Mouse (Mus musculus): ENCODE measurements around the gene Mapre3.

The Mapre3 gene

DNA sequence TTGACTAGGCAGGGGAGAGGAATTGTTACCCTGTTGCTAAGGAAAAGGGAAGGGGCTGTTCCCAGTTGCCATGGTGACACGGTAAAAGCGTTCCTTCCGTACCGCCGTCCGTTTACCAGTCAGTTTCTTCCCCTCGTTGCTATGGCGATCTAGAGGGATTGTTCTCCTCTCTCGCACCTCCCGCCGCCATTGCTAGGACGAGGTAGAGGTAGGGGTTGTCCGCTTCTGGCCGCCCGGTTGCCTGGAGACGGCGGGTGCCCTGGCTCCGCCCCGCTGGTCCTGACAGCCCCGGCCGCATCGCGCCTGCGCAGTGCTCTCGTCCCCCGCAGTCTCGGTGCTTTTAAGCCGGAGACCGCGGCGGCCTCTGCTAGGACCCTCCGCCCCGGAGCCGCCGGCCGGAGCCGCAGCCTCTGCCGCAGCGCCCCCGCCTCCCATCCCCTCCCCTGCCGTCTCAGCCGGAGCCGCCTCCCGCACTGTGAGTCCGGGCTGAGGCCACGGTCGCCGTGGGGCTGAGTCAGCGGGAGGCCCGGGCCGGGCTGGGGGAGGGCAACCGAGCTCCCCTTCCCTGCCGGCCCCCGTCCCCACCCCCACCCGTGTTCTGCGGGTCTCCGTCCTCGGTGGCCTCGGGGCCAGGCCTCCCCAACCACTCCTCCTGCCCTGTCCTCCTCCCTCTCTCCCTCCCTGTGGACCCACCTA, at the start of gene Mapre3:
TSS of gene Mapre3 (plus strand) at position 218 of the 696 bp plus-strand sequence.
- DNase-seq (ENCODE audit: low spot score): peak; percentile 90

DNA sequence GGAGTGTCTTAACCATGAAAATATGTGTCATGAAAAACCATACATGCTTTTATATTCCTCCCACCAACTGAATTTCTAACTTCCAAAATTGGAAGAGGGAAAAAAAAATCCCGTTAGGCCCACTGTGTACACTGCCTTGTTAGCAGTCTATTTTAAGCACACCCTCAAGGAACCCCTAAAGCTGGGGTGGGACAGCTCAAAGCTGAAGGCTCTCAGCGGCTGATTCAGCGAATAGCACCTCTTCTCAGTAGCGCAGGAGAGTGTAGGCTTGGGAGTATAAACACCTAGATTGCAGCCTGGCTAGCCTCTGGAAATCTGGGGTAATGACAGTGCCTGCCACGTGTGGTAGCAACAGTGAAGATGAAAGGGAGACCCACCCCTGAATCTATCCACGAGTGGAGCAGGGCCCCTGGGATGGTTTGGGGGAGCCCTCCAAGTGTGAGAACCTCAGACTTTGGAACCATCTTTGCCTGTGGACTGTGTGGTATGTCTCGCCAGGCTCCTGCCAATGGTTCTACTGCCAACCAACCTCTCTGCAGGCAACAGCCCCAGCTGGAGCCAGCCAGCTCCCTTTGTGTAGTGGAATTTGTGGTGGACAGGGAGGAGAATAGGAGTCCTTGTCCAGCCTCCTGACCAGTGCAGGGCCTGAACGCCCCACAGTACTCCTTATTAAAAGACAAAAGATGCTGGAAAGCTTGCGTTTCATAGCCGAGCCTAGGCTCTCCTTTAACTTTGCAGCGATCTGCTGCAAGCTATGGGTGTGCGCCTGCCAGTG, 48.7 kb upstream of the Mapre3 start:
- DNase-seq (ENCODE audit: low spot score): no peak

DNA sequence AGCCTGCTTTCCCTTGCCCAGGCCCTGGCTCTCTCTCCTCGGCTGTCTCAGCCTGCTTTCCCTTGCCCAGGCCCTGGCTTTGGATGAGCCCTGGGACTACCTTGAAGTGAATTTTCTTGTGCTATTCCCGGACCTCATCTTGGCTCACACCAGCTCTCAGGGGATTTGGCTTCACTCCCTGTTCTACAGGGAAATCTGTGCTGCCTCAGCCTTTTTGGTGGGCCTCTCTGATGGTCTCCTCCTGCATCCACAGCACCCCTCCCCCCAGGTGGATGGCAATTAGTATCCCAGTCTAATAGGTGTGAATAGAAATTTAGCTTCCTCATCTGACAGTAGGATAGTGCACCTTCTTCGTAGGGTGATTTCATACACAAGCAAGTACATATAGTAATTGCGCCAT, 46.4 kb upstream of the Mapre3 start:
- no peak for DNase-seq (ENCODE audit: low spot score)

DNA sequence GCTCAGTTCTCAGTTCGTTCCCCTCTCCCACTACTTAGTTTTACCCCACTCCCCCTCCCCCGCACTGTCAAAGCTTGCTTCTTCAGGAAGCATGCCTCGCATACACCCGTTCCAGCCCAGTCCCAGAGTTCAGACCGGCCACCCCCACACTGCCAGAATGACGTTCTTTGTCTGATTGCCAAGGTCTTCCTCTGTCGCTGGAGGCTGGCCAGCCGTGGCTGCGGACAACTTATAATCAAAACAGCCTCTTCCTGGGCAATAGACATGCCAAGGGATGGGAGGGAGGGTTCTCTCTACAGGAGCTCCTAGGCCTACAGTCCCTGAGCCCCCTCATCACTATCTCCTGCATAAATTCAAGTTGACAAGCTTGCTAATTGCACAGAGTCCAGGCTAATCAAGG, 45.8 kb upstream of the Mapre3 start:
- peak; percentile 10 for DNase-seq (ENCODE audit: low spot score)

DNA sequence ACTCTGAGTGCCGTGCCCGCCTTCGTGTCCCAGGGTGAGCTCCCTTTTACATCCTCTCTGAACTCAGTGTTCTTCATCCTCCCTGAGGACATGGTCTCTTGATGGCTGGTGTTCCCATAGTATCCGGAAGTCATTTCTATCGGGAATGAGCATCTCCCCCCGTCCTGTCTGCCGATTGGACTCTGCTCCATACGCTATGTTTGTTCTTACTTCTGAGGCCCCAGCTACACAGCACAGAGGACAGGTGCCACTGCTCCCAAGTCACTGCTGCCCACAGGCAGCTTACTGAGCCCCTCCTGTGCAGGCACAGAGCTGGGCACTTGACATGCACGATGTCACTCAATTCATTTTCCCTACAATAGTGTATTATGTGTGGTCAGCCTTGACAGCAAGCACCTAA, 45.4 kb upstream of the Mapre3 start:
- no peak for DNase-seq (ENCODE audit: low spot score)

DNA sequence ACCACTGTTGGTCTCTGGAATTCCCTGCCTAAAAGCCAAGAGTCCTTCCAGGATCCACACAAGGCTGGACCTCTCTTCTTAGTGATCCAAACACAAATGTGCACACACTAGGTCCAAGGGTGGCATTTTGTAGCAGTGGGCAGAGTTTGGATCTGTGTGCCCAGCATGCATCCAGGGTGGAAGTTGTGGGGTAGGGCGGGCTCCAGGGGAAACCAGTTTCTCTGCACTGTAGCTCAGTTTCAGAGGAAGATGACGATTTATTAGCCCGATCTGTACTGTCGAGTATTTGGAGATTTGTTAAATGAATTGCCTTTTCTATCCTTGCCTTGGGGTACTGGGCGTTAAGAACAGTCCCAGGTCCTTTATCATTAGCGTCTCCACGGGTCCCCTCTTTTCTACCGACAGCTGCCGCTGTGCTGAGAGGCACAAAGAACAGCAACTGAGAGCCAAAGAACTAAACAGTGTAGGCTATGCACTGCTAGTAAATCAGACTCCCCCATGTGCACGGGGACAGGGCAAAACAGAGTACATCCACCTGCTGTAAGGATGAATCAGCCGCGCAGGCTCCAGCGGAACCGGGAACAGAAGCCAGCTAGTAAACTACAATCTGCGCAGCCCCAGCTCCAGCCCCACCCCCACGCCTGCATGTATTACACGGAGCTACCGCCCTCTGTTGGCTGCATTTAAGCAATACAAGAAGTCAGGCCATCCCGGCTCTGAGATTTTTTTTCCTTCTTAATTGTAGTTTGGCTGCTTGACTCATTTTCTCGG, 39.7 kb upstream of the Mapre3 start:
- peak; percentile 61 for DNase-seq (ENCODE audit: low spot score)

DNA sequence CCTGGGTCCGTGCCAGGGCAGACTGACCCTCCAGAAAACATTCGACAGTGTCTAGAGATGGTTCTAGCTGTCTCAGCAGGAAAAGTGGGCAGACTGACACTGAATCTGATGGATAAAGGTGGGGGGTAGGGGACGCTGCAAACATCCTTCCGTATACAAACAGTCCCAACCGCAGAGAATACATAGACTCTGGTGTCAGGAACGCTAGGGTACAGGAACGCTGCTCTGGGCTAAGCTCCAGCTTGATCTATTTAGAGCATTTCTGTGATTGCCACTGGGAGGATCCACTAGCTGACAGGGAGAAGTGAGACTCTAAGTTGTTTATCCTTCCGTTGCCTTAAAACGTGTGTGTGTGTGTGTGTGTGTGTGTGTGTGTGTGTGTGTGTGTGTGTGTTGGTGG, 33.7 kb upstream of the Mapre3 start:
- no peak for DNase-seq (ENCODE audit: low spot score)

DNA sequence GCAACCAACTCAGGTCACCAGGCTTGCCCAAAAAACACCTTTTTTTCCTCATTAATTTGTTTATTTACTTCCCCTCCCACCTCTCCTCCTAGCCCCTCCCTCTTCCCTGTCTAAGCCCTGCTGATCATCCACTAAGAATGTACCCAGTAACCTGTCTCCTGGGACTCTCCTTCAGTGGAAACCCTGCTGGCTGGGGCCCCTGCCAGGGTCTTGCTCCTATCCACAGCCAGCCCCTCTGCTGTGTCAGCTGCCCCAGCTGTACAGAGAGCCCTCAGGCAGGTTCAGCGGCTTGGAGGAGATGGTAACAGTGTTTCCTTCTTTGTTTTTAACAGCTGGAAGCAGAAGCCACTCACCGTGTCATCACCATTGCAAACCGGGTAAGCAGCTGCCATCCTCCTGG, 33.3 kb upstream of the Mapre3 start:
- DNase-seq (ENCODE audit: low spot score): no peak

DNA sequence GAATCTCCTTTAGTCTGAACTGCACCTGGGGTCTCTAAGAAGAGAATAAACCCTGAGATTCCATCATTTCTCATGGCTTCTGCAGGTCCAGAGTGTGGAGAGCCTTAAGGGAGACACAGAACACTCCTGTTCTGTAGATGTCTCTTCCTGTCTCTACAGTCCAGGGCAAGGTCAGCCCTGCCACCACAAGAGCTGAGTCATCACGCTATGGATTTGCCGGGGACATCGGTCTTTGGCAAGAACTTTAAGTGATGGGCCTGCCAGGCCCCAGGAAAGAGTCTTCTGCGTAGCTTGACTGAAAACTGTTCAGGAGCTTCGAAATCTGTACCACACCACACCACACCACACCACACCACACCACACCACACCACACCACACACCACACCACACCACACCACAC, 27.1 kb upstream of the Mapre3 start:
- DNase-seq (ENCODE audit: low spot score): no peak

DNA sequence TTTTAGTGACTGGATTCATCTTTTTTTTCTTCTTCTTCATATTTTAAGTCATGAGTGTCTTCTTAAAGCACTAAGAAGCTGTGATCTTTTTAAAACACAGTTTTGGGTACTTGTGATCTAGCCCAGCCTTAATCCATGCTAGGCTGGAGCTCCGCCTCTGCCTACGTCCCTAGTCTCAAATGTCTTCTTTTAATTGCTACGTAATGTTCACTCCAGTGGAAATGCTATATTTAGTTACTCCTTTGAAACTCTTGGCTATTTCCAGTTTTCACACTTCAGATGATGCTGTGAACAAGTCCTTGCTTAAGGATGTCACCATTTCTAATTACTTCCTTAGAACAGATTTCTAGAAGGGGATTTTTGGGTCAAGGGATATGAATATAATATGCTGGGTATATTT, 24.4 kb upstream of the Mapre3 start:
- DNase-seq (ENCODE audit: low spot score): no peak

DNA sequence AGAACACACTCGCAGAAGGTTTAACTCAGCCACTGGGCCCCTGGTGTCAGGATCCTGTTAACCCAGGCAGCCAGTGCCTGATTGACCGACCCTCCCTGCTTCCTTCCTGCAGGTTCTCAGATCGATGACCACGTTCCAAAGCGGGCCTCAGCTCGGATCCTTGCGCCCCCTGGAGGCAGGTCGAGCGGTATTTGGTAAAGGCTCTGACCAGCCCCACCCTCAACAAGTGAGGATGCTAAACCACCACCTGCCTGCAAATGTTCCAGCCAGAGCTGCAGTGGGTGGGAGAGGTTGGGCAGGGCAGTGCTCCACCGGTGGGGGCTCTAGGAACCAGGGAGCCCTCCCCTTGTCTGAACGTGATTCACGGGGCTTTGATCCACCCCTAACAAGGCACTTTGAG, 18.3 kb upstream of the Mapre3 start:
- peak; percentile 58 for DNase-seq (ENCODE audit: low spot score)

DNA sequence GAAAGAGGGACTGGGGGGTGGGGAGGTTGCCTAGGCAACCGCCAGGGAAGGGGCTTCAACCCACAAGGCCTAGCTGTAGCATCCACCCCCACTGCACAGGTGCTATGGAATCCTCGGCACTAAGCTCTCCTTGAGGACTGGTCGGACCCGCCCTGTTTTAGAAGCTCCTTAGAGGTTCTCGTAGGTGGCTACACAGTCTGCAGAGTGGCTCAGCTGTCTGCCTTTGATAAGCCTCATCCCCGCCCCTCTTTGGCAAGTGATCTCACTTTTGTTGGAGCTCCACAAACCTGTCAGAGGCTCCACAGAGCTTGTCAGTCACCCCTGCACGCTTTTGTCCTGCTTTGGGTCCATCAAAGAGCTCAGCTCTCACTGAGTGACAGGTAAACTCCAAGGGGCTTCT, 17.0 kb upstream of the Mapre3 start:
- DNase-seq (ENCODE audit: low spot score): no peak

DNA sequence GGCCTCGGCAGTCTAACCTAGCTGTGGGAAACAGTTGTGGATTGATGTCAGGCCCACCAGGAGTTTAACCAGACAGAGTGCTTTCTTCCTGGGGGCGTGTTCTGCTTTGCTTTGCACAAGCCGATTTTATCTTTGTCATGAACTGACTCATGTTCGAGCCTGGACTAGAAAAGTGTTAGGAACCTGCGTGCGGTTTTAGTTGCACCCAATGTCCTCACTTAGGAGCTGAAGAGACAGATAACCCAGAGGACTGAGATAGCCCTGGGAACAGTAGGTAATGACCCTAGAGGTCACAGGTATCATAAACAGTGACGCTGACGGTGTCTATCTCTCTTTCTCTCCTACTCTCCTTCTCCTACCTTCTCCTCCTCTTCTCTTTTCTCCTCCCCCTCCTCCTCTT, 16.5 kb upstream of the Mapre3 start:
- no peak for DNase-seq (ENCODE audit: low spot score)

DNA sequence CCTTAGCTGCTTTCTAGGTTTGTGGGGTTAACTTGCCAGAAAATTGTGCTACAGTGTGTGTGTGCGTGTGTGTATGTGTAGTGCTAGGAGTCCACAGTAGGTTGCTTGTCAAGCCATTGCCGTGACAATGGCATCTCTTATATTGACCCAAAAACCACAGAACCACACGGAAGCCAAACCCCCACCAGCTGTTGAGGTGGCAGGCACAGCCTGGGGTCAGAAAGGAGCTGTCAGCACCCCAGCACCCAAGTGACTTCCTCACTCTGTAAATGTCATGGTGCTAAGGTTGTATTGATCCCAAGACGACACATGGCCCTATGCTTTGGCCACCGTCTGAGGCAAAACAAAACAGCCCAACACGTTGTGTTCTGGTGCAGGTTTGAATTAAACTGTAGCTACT, 15.5 kb upstream of the Mapre3 start:
- no peak for DNase-seq (ENCODE audit: low spot score)

DNA sequence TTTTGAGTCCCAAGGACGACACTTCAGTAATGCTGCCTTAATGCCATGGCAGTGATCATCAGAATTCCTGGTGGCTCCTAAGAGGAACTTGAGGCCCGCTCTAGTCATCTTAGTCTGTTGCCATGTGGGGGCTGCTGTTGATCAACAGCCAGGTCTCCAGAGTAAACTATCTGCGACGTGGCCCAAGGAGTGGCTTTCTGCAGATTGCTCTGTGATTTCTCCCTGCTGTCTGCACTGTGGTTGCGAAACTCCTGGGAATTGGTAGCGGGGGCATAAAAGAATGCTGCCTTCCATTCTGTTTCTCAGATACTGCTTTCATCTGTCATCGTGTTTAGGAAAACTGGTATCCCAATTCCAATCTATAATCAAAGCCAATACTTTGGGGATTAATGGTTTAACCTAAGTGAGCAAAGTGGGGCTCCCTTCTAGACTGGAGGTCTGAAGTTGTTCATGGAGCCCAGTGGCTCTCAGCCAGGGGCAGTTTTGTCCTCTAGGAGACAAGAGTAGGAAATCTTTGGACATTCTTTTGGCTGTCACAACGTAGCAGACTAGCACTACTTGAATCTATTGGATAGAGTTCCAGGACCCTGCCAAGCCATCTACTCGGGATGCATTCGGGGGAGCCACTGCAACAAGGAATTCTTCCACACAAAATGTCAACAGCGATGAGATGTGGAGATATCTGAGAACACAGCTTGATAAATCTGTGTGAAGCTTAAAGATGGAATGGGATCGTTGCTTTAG, 11.5 kb upstream of the Mapre3 start:
- DNase-seq (ENCODE audit: low spot score): no peak

DNA sequence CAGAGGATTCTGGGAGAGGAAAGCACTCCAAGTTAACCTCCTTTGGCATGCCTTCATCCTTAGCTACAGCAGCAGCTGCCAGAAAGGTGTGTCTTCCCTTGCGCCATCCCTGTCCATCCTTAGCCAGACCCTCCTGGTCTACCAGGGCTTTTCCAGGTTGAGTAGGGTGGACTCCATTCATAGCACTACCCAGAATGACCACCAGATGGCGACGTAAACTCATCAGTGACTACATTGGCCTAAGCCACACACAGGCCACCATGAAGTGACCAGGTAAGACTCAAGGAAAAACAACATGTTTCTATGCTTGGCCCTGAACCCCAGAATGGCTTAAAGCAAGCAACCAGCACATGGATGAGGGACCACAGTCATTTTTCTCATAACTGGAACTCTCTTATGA, 8.3 kb upstream of the Mapre3 start:
- peak; percentile 75 for DNase-seq (ENCODE audit: low spot score)

DNA sequence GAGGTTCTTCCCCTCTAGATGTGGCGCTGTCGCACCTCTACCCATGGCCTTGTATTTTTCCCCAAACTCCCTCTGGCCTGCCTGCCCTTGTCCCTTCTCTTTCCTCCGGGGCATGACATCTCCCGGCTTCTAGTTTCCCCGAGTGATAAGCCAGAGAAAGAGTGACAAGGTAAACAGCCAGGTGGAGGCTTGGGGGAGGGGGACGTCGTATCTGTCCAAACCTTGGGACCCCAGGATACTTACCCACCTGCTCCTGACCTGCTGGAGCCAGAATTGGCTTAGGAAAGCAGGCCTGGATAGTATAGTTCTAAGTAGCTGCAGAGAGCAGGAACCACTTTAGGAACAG, 652 bp downstream of the Mapre3 start:
- no peak for DNase-seq (ENCODE audit: low spot score)

DNA sequence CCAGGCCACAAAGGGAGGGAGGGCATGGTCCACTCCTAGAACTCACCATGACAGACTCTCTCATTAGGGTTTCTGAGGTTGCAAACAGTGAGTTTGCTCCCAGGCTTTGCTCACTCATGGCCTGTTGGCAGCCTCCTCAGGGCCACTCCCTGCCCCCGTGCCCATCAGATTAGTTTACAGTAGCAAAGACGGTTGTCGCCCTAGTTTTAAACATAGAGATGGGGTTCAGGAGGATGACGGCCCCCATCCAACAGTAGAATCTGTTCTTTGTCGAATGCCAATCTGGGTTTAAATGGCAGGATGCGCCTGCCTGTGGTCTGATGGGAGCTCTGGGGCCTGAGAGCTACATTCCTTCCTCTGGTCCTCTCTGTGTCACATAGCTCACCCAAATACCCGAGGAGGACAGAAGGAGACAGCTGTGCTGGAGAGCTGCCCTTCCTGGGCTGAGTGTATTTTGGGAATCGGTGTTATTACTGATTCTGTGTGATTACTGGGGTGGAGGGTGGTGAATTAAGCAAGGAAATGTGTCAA, 1.9 kb downstream of the Mapre3 start:
- DNase-seq (ENCODE audit: low spot score): no peak

DNA sequence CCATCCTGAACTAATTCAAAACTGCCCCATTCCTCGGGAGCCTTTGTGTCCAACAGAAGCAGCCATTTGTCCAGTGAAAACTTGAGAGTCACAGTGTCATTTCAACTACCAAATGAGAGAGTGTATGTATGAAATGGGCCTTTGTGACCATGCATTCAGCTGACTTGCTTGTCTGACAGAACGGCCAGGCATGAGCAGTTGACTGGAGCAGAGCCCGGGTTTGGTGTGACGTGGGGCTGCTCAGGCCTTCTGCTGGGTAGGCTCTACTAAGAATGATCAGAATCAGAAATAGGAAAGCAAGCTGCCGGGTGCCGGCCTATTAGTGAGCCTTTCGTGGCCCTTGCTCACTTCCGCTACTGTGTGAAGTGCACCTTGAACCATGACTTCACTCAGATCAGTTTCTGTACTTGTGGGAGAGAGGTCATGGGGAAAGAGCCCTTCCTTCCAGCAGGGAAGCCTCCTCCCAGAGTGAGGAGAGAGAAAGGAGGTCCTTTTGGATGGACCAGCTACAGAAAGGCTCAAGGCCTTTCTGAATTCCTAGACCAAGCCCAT, 4.4 kb downstream of the Mapre3 start:
- DNase-seq (ENCODE audit: low spot score): peak; percentile 18

DNA sequence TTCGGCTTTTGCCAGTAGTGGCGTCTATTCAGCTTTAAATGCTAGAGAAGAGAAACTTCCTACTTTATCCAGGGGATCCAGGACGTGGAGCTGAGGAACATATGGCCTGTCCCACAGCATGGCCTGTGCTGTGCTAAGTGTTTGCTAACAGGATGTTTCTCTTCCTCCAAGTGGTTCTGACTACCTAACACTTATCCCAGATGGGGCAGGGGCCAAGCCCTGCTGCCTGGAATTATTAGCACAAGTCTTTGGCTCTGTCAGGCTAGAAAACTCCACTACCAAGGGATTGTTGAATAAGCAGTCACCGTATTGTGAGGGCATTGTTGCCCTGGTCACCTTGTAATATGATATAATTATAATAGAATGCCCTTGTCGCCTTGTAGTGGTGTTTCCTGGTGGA, 8.2 kb downstream of the Mapre3 start:
- DNase-seq (ENCODE audit: low spot score): no peak

DNA sequence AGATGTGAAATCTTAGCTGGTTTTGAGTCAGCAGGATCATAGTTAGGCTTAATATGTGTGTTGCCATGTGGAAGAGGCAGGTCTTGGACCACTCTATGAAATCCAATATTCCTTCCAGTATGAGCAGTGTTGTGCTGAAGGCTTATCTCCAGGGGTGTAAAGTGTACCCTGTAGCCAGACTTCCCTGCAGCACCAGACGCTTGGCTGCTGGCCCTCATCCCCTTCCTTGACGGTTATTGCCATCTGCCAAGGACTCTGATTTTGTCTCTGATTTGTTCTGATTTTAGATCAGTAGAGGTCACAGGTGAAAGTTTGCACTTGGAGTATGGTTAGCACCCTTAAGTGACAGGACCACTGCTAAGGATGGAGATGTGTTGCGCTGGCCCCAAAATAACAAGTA, 8.7 kb downstream of the Mapre3 start:
- DNase-seq (ENCODE audit: low spot score): no peak

Measured in yolk sac, embryonic 10.5 days (tissue).